Mouse (Mus musculus) retina, postnatal 7 days (tissue): ENCODE data around the gene Katnbl1.
"Not testable (repeated sequence)": the region's sequence is repeated elsewhere in the genome, so short reads cannot be mapped to it uniquely, and the experiment has no call there.

Source experiments
- DNase-seq: peaks from one replicate; pipeline ENCODE4 v3.0.0-alpha.2; 2012; ENCODE audit warnings: low read depth, low spot score

Katnbl1 gene

DNA sequence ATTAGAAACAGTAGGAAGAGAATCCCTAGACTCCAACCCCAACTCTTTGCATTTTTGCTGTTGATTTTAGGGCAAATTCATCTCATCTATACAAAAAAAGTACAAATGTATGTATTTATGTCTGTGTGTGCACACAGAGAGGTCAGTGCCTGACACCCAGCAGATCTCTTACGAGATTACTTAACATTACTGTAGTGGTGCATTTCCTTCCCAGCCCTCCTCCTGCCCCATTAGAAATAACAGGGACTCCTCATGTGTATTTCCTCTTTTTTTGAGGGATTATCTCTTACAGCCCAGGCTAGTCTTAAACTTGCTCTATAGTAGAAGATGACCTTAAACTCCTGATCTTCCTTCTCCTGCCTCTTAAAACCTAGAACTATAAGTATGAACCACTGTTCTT lies 13.7 kb downstream of the Katnbl1 start:
- DNase-seq, result no peak

DNA sequence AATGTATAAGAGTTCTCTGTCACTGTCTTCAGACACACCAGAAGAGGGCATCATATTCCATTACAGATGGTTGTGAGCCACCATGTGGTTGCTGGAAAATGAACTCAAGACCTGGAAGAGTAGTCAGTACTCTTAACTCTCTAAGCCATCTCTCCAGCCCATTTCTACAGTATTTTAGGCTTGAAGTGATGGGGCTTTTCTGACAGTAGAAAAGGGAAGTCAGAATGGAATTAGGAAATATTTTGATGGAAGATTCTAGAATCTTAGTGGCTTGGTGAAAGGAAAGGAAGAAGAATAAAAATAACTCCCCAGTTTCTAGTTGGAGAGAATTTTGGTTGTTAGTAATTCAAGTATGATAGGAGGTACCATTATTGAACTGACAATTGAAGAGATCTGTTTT lies 14.9 kb downstream of the Katnbl1 start:
- DNase-seq, result no peak

DNA sequence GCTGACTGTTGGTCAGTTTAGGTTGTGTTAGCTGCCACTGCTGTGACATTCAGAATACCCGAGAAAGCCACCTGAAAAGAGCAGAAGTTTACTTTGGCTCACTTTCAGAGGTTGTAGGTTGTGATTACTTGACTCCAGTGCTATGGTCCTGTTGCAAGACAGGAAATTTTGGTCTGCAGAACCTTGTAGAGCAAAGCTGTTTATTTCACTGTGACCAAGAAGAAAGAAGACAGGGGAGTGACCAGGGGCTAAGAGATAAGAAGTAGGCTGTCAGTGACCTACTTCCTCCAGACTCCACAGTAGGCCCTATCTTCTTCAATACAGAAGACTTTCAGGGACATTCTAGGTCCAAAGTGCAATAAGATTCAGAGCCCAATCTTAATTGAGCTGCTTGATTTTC lies 17.6 kb downstream of the Katnbl1 start:
- DNase-seq, result no peak

DNA sequence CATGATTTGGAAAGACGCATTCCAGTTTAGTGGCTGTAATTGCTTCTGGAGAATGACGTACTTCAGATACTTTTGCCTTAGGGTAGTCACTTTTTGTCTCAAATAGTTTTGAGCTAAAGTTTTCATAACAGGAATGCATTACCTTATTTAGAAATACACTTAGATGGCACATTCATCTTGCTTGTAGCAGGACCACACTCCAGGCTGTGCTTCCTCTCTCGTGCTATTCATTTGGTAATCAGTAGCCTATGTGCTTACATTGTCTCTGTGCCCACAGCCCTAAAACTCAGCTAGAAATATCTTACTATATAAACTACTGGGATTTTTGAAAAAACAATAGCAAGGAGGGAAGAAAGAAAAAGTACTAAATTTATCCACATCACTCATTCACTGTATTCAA lies 28.0 kb downstream of the Katnbl1 start:
- DNase-seq, result no peak

DNA sequence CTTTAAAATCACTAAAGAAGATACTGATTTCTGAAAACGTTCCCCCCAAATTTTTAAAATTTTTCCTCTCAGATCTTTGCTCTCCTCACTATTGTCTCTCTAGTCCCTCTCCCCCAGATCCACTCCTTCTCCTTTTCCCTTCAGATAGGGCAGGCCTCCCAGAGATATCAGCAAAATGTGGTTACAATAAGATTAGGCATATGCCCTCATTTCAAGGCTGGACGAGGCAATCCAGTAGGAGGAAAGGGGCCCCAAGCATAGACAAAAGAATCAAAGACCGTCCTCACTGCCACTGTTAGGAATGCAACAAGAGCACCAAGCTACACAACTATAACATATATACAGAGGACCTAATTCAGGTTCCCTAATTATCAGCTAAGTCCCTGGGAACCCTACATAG lies 46.3 kb downstream of the Katnbl1 start:
- DNase-seq, result no peak

DNA sequence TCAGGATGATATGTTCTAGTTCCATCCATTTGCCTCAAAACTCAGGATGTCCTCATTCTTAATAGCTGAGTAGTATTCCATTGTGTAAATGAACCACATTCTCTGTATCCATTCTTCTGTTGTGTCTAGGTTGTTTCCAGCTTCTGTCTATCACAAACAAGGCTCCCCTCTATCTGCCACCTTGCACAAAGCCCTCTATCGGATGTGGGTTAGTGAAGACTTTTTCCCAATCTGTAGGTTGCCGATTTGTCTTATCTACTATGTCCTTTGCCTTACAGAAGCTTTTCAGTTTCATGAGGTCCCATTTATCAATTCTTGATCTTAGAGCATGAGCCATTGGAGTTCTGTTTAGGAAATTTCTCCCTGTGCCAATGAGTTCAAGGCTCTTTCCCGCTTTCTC lies 49.5 kb downstream of the Katnbl1 start:
- DNase-seq, result not testable (repeated sequence)

DNA sequence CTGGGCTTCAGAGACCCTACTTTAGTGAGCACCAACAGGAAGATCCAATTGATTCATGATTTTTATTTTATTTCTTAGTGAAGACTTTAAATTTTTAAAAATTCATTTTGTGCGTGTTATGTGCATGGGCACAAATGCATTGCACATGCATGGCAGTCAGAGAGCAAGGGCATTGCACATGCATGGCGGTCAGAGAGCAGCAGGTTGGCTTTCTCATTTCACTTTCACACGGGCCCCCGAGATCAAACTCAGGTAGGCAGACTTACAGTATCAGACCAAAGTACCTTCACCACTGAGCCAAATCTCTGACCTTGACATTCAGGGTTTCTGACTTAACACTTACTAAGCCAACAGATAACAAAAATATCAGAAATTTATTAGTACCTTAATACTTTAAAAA lies 50.7 kb downstream of the Katnbl1 start:
- no peak for DNase-seq

DNA sequence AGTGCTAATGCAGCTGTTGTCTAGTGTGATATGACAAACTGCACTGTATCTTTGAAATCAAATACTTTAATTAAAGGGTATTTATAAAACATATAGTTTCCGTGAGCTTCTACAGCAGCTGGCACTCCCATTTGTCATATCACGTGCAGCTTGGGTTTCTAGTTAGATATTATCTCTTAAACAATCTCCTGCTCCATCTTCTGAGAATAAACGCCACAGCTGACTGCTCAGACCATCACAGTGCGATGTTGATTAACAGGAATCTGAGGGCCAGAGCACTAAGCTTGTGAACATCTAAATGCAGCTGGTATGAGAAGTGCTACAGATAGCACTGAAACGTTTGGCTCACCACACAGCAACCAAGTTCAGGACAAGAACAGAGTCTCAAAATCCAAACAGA lies 51.4 kb downstream of the Katnbl1 start:
- DNase-seq, result no peak

DNA sequence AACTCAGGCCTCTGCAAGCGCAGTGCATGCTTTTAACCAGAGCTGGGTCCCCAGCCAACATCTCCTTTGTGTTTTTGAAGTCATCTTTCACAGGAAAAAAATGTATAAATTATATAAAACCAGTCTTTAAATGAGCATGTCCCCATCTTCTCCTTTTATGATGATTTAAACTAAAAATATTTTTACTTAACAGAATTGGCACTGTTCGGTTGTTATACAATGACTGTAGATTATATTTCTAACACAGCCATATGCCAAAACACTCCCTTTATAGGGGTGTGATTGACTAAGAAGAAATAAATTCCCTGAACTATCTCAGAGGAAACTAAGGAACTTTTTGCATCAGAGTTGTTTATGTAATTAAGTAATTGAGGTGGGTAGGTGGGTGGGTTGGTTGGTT lies 53.5 kb downstream of the Katnbl1 start:
- no peak for DNase-seq

DNA sequence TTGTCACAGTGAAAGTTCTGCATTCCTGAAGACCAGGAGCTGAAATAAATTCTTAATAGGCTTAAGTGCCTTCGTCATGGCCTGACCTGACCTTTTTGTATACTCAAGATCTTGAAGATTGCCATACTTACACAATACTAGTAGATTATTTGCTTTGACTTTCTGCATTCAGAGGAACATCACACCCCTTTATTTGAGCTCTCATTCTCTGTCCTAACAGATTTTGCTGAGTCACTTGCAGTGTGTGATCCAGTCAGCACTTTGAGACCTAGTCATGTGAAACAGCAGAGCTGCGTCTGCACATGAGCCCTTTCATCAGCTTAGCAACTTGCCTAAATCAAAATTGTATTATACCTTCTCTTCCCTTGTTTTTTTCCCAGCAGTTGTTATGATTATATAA lies 54.3 kb downstream of the Katnbl1 start:
- DNase-seq, result no peak

DNA sequence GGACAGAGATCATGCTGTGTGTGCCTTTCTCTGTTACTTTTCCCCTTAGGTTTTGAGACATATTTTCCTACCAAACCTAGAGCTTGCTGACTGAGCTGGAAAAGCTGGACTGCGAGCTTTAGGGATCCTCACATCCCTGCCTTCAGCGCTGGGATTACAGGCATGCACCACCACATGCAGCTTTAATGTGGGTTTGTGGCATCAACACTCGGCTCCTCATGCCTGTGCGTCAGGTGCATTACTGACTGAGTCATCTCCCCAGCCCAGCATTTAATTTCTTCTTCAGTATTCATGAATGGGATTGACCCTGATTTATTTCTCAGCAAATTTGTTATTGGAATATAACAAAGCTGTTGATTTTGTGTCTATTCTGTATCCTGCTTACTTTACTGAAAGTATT lies 57.3 kb downstream of the Katnbl1 start:
- DNase-seq, result no peak

DNA sequence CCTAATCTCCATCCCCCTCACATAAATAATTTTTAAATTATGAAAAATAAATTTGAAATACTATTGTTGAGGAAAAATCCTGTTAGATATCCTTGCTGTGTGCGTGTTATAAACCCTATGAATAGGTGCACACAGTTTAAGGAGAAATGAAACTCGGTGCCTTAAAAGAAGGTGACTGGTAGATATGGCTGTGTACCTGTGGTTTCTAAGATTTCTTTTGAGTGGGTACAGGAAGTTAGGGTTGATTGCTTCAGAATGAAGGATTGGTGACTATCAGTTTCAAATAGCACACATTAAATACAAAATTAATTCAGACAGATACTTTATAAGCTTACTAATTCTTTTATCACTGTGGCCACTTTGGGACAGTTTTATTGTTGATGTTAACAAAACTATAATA lies 58.6 kb downstream of the Katnbl1 start:
- DNase-seq, result no peak

DNA sequence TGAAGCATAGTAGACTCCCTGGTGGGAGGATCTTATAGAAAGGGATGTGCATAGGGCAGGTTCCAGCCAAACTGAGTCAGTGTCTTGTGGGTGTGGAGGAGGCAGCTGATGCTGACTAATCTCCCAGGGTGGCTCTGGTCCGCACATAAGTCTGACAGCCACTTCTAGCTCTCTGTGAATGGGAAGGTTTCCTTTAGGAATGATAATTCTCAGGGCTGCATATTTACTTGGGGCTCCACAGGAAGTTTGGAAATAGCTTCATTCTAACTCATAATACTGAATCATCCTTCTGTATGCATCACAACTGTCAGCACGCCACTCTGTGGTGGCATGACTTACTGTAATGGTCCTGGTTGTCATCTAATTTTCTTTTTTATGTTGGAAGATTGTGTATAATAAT lies 64.5 kb downstream of the Katnbl1 start:
- DNase-seq, result no peak

DNA sequence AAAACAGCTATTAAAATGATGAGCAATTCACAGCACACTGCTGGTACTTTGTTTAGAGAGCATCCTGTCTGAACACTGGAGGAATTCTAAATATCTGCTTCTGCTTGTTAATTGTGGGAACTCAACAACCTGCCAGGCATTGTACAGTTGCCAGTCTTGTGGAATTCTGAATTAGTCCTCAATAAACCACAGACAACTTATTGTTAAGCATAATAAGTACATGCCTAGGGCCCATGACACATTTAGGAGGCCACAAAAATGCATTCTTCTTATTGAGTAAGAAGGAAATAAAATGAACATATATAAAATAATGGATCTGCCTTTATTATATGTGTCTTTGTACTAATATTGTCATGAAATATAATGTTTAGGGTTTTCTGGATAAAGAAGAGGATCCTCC lies 66.5 kb downstream of the Katnbl1 start:
- DNase-seq, result no peak

DNA sequence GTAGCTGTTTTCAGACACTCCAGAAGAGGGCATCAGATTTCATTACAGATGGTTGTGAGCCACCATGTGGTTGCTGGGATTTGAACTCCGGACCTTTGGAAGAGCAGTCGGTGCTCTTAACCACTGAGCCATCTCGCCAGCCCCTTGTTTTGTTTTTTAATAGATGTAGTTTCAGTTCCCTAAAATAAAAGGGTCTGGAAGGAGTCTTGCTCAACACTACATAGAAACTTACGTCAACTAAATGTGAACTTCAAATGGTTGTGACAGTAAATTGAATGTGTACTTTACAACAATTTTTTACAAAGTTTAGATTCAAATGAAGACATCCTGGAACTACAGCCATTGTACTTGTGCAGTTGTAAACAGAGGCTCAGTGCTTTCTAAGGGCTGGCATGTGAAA lies 69.0 kb downstream of the Katnbl1 start:
- DNase-seq, result not testable (repeated sequence)

DNA sequence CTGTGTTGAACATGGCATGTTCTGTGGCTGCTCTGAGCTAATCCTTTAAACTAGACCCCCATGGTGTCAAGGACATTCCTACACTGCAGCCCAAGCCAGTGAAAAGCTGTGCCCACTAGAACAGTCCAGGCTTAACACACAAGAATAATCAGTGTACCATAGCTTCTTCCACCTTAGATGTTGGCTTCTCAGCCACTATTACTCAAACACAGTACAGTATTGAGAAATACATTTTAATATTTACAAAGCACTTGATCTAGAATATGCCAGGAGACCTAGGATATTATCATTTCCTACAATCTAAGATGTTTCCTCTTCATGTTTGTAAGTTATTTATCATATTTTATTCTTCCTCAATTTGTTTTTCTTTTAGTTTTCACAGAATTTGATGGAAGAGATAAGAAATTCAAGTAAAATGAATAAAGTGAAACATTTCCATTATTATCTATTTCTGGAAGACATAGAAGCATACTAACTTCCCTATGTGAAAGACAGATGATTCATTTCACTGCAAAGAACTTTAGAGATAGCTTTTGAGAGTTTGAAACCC lies 69.6 kb downstream of the Katnbl1 start:
- no peak for DNase-seq

DNA sequence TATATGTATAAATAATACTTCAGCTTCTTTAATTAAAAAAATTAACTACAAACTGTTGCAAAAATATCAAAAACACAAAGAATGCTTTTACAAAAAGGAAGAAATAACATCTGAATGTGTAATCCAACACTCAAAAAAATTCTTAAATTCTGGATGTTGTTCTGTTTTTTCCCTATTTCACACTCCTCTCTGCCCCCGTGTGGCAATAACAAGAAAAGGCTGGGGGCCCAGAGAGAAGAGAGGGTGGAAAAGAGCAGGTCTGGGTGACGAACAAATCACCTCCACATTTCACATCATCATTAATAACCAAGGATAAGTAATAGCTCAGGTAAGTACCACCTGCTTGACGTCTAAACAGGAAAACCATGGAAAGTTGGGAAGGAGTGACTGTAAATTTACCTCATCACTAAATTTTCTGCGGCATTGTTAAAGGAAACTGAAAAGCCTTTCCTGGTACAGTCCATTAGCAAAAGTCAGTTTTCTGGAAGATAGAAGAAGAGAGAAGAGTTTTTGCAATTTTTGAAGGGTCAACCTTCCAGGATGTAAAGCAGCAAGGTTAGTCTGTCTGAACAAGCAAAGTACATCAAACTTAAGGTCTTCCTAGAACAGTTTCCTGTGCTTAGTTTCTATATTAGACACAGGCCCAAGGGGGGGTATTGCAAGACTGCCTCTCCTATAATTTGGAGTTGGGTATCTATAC lies 70.7 kb downstream of the Katnbl1 start:
- no peak for DNase-seq

DNA sequence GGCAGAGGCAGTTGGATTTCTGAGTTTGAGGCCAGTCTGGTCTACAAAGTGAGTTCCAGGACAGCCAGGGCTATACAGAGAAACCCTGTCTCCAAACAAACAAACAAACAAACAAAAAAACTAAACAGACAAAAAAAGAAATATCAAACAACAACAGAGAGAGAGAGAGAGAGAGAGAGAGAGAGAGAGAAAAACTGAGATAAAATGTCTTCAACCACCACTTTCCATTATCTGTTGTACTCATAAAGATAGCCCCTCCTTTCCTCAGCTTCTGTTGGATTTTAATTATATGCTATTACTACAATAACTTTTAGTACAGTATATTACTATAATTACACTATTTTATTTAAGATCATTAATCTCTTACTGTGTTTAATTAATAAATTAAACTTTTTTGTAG lies 73.5 kb downstream of the Katnbl1 start:
- DNase-seq, result not testable (repeated sequence)

DNA sequence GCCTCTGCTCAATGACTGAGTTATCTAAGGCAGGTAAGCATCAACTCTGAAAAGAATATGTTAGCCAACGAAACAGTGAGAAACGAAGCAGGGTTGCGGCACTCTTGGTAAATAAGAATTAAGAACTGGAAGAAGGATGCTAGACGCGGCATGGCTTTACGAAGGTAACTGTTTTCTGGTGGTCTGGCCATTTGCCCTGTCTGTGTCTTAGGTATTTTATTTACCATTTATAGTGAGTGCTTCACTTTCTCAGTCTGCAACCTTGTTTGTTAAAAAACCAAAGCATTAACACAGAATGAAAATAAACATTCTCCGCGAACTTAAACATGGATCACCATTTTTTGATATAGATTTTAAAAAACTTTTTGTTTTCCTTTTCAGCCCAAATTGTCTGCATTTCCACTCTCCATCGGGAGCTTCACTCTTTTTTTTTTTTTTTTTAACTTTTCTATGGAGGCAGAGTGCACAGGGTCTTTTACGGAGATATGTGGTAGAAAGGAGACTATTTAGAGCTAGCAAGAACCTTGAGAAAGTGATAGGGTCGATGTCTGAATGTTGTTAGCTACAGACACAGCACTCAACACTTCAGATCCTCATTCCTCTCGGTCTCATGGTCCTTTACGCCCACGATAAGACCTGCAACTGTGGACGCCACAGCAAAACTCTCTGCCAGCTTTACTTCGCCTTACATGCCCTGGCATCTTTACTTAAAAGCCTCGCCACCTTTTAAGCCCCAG lies 75.3 kb downstream of the Katnbl1 start:
- DNase-seq, result no peak

DNA sequence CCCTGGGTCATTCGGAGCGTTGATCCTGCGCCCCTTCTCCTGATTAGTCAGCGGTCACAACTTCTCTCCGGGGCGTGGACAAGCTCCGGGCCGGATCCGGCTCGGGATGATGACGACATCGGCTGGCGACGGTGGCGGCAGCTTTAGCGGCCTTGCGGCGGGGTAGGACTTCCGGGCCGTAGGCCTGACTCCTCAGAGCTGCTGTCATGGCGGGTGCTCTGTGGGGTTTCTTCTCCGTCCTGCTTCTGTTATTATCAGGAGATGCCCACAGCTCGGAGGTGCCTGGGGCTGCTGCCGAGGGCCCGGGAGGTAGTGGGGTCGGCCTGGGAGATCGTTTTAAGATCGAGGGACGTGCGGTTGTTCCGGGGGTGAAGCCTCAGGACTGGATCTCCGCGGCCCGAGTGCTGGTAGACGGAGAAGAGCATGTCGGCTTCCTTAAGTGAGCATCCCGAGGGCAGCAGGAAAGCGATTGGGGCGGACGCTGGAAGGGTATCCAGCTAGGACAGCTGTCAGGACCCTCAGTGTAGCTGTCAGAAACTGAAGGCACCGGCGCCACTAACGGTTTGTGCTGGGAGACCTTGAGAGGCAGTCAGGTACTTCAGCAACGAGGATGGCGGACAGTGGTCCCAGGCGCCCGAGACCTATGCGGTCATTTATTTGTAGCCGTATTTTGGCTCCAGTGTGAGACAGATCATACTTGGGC lies 76.0 kb downstream of the Katnbl1 start, which contains the start of gene Emc7:
Gene Emc7 (plus strand): TSS at position 136 of the 703 bp plus-strand sequence.
- DNase-seq, result peak; percentile 90

DNA sequence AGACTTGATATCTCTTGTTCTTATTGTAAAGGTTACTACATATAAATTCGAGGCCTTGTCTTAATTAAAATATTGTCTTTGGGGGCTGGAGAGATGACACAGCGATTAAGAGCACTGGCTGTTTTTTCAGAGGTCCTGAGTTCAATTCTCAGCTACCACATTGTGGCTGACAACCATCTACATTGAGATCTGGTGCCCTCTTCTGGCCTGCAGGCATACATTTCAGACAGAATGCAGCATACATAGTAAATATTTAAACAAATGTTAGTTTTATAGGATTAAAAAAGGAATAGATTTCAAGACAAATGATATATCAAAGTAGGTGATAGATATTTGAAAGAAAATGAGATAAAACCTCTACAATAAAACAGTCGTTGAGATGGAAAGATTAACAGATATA lies 81.5 kb downstream of the Katnbl1 start:
- DNase-seq, result no peak
